Mouse (Mus musculus) cortical plate, adult 2 months (tissue): Measurements from ENCODE around the gene Gsto1. TPM values are rescaled to one million over a fixed set of nuclear protein-coding genes. Genes with fewer than 3 reads are reported as not detected.

Experiments used
- H3K27ac ChIP-seq: fragments of 200-500 bp; 2 replicates; pipeline ENCODE4 v1.5.1; 2012; ENCODE audit warnings: low read length, control low read depth, inconsistent platforms; ENCODE audit not compliant: insufficient read depth
- H3K4me1 ChIP-seq: fragments of 200-500 bp; 2 replicates; pipeline ENCODE4 v1.6.1; 2011; ENCODE audit warnings: low read length; ENCODE audit not compliant: control insufficient read depth, insufficient read depth
- H3K4me3 ChIP-seq: fragments of 200-500 bp; 2 replicates; pipeline ENCODE4 v1.5.1; 2011; ENCODE audit warnings: mild to moderate bottlenecking, low read length, control low read depth; ENCODE audit not compliant: insufficient read depth
- CTCF ChIP-seq: fragments of 200-500 bp; IDR thresholded peaks from 2 replicates; pipeline ENCODE4 v1.5.1; 2011; ENCODE audit warnings: mild to moderate bottlenecking, control low read depth, low read length; ENCODE audit not compliant: insufficient read depth; ENCODE audit errors: extremely low read depth
- POLR2A ChIP-seq: fragments of 200-500 bp; IDR thresholded peaks from 2 replicates; pipeline ENCODE4 v1.6.1; 2011; ENCODE audit warnings: mild to moderate bottlenecking, low read length, control low read depth; ENCODE audit not compliant: insufficient read depth; ENCODE audit errors: extremely low read depth
- polyA plus RNA-seq: library from polyadenylated mRNA; depleted of rRNA; stranded (reverse); fragments of >200 nt; gene quantifications from 2 replicates; pipeline ENCODE4 v1.2.3, GENCODE M21; 2012; rRNA removed

The Gsto1 gene
- polyA plus RNA-seq, 1 experiment = 51.4 TPM

GRCm38 (mm10) chr19:47913344-47913743 lies 58.6 kb downstream of the Gsto1 start:
- no peak overlapping the region for H3K27ac ChIP-seq
- TF ChIP-seq POLR2A (no peak), CTCF (no peak)
- H3K4me1 ChIP-seq = no peaks in the 10 kb centered on the region; the same call in 1 of the 2 replicates
- H3K4me3 ChIP-seq = no peak overlapping the region

DNA sequence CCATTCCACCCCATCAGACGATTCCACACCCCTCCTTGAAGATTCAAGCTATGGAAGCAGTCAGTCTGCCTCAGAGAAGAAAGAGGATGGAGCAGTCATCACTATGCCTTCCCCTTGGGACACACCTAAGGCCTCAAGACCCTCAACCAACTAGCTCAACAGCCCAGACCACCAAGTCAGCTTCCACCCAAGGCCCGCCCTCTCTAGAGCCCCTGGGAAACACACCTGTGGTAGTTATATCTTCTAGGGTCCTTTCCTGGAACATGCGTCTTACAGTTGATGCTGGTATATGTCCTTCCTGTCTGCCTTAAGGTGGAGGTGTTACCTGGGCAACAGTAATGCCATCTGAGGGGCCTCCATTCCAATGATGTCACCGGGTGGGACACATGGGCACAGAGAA lies 59.4 kb downstream of the Gsto1 start:
- TF ChIP-seq POLR2A (no peak), CTCF (no peak)
- Histone ChIP-seq H3K27ac (no peak overlapping the region), H3K4me3 (no peak overlapping the region), H3K4me1 (no peaks in the 10 kb centered on the region; the same call in 1 of the 2 replicates)

Other genes with a start within 250 kb of the Gsto1 start
- gene Col17a1, start 162.9 kb upstream of the Gsto1 start, polyA plus RNA-seq = 0.38 and 0.90 TPM in 2 replicates
- gene Sfr1, start 123.3 kb upstream of the Gsto1 start, polyA plus RNA-seq = 64.9 and 69.6 TPM in 2 replicates
- 2.5 and 3.2 TPM in 2 replicates for gene Gsto2, start 10.6 kb downstream of the Gsto1 start, polyA plus RNA-seq
- 0.44 and 0.94 TPM in 2 replicates for gene Cfap43, start 64.3 kb downstream of the Gsto1 start, polyA plus RNA-seq
- 0.78 and 0.79 TPM in 2 replicates for gene Itprip, start 64.3 kb downstream of the Gsto1 start, polyA plus RNA-seq
- 0.17 and 0.19 TPM in 2 replicates for gene Cfap58, start 82.7 kb downstream of the Gsto1 start, polyA plus RNA-seq